Mouse (Mus musculus): ENCODE measurements at regions not wholly inside any gene's neighbourhood (a gene's known extent, or its start where the extent isn't known, plus 50 kb on each side); places are given as distances from the start of the nearest gene placed in this dataset.

- no peak for TF ChIP-seq POLR2A (IDR thresholded peaks at IDR 0.05; ENCODE audit: extremely low read depth, insufficient read depth, low read length)
- no peak for TF ChIP-seq CTCF (IDR thresholded peaks at IDR 0.05; ENCODE audit: low read depth, low read length)
Observed at GRCm38 (mm10) chr10:60900992-60901391, 69.6 kb upstream of the Unc5b start.
